Mouse (Mus musculus) midbrain, embryonic 11.5 days (tissue): ENCODE measurements around the gene Msh3. TPM values are rescaled to one million over a fixed set of nuclear protein-coding genes. Genes with fewer than 3 reads are reported as not detected.

Experiments used
- ATAC-seq: fragments of 200-750 bp; cut with Nextera tagmentation; 2 replicates; pipeline ENCODE4 v1.8.0; 2017; ENCODE audit warnings: moderate TSS enrichment, moderate library complexity; ENCODE audit not compliant: low FRiP score
- DNase-seq: peaks from one replicate; pipeline ENCODE4 v3.0.0; 2015; ENCODE audit warnings: low spot score; ENCODE audit errors: missing footprints
- H3K27ac ChIP-seq: fragments of 300-500 bp; sonication (generic); 2 replicates; pipeline ENCODE4 v1.5.1; 2014; ENCODE audit warnings: low read depth, low read length
- H3K27me3 ChIP-seq: fragments of 300-500 bp; sonication (generic); 2 replicates; pipeline ENCODE4 v1.6.1; 2014; ENCODE audit warnings: mild to moderate bottlenecking, low read length, moderate library complexity, mixed read lengths; ENCODE audit not compliant: control insufficient read depth, insufficient read depth
- H3K36me3 ChIP-seq: fragments of 300-500 bp; sonication (generic); 2 replicates; pipeline ENCODE4 v1.6.1; 2014; ENCODE audit warnings: mild to moderate bottlenecking, low read length, moderate library complexity, mixed read lengths; ENCODE audit not compliant: control insufficient read depth, insufficient read depth
- H3K4me1 ChIP-seq: fragments of 300-500 bp; sonication (generic); 2 replicates; pipeline ENCODE4 v1.6.1; 2014; ENCODE audit warnings: low read length; ENCODE audit not compliant: control insufficient read depth, insufficient read depth
- H3K4me2 ChIP-seq: fragments of 300-500 bp; sonication (generic); 2 replicates; pipeline ENCODE4 v1.6.1; 2014; ENCODE audit warnings: mild to moderate bottlenecking, moderate library complexity
- H3K4me3 ChIP-seq: fragments of 300-500 bp; sonication (generic); 2 replicates; pipeline ENCODE4 v1.5.1; 2014; ENCODE audit warnings: low read depth, low read length
- H3K9ac ChIP-seq: fragments of 300-500 bp; sonication (generic); 2 replicates; pipeline ENCODE4 v1.6.1; 2014; ENCODE audit warnings: low read length
- H3K9me3 ChIP-seq: fragments of 300-500 bp; sonication (generic); 2 replicates; pipeline ENCODE4 v1.6.1; 2016; ENCODE audit warnings: low read length; ENCODE audit not compliant: control insufficient read depth
- WGBS: fragments of 180-500 bp; shearing (Covaris S2); extraction: QIAGEN DNeasy Blood & Tissue Kit; methylation state at CpG from one replicate; pipeline ENCODE4 v1.1.7; 2014; 5-methylcytosine and 5-hydroxymethylcytosine counted together
- polyA plus RNA-seq: library from polyadenylated mRNA; unstranded; fragments of >200 nt; fragmentation: Nextera tagmentation; extraction: Ambion mirVana; gene quantifications from 2 replicates; pipeline ENCODE4 v1.2.1, GENCODE M21; 2014

The Msh3 gene
- polyA plus RNA-seq, 1 experiment from 2014 or later, result 35.3 TPM

DNA sequence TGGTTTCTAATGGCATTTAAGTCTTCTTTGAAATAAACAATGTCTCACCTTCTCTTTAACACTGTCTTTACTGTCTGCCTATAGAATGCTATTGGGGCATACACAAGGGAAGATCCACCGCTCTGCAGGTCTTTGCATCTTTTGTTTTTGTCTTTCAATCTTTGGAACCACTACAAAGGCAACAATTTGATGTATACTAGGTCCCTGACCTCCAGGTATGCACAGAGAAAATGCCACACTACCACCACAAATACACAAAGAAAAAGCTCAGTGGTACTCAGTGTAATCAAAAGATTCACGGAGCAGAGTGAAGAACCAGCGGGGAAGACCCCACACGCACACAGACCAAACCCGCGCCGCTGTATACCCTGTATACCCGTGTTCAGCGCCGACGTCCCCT lies 49.1 kb downstream of the Msh3 start, which contains the start of gene Gm20379:
Gene Gm20379 (plus strand): TSS at position 301 of the 400 bp plus-strand sequence.
- H3K27me3 ChIP-seq, result no peaks in the 10 kb centered on the region
- WGBS, result 98% methylated on average over 11 of the region's 11 CpGs
- ATAC-seq (no peak), DNase-seq (no peak)
- H3K9ac ChIP-seq, result no peak within 1 kb of the TSS
- no peak within 1 kb of the TSS for H3K4me2 ChIP-seq
- no peaks in the 10 kb centered on the region for H3K36me3 ChIP-seq
- no peak within 1 kb of the TSS for H3K27ac ChIP-seq
- H3K4me1 ChIP-seq, result no peaks in the 10 kb centered on the region
- H3K4me3 ChIP-seq, result no peak within 1 kb of the TSS
- no peaks in the 10 kb centered on the region for H3K9me3 ChIP-seq

GRCm38 (mm10) chr13:92304291-92304690 lies 50.5 kb downstream of the Msh3 start:
- no peak for DNase-seq
- no peaks in the 10 kb centered on the region for H3K9me3 ChIP-seq
- H3K4me3 ChIP-seq, result no peak overlapping the region
- H3K4me1 ChIP-seq, result no peaks in the 10 kb centered on the region
- 94% methylated on average over 5 of the region's 5 CpGs for WGBS
- H3K4me2 ChIP-seq, result no peak overlapping the region
- no peaks in the 10 kb centered on the region for H3K27me3 ChIP-seq
- no peak overlapping the region for H3K9ac ChIP-seq
- H3K27ac ChIP-seq, result no peak overlapping the region
- ATAC-seq, result no peak
- H3K36me3 ChIP-seq, result no peaks in the 10 kb centered on the region

- Histone ChIP-seq H3K36me3 (no peaks in the 10 kb centered on the region), H3K9ac (no peak overlapping the region), H3K4me2 (no peak overlapping the region), H3K27me3 (no peaks in the 10 kb centered on the region), H3K27ac (no peak overlapping the region), H3K4me1 (no peaks in the 10 kb centered on the region), H3K4me3 (no peak overlapping the region), H3K9me3 (no peaks in the 10 kb centered on the region)
- 90% methylated on average over 8 of the region's 8 CpGs for WGBS
- DNase-seq (no peak), ATAC-seq (no peak)
These were observed 51.5 kb downstream of the Msh3 start for GRCm38 (mm10) chr13:92303062-92303948.

DNA sequence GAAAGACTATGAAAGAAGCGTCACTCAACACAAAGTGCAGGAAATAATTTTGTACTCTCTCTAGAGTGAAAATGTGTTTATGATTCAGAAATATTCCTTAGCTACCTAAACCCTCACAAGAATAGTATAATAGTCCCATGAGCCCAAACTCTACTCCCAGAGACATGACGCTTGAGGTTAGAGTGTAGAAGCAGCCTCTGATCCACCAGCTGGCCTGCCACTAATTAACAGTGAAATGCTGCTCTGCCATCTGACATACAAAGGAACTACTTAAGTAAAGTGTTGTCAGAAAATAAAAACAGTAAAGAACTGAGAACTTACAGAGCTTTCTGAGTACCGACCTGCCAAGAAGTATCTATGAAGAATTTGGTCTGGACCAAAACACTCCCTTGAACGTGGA lies 52.3 kb downstream of the Msh3 start:
- H3K9me3 ChIP-seq, result no peaks in the 10 kb centered on the region
- no peak overlapping the region for H3K4me3 ChIP-seq
- no peaks in the 10 kb centered on the region for H3K4me1 ChIP-seq
- DNase-seq (no peak), ATAC-seq (no peak)
- no peaks in the 10 kb centered on the region for H3K27me3 ChIP-seq
- H3K36me3 ChIP-seq, result no peaks in the 10 kb centered on the region
- H3K4me2 ChIP-seq, result no peak overlapping the region
- WGBS, result 91% methylated on average over 4 of the region's 4 CpGs
- no peak overlapping the region for H3K9ac ChIP-seq
- no peak overlapping the region for H3K27ac ChIP-seq

DNA sequence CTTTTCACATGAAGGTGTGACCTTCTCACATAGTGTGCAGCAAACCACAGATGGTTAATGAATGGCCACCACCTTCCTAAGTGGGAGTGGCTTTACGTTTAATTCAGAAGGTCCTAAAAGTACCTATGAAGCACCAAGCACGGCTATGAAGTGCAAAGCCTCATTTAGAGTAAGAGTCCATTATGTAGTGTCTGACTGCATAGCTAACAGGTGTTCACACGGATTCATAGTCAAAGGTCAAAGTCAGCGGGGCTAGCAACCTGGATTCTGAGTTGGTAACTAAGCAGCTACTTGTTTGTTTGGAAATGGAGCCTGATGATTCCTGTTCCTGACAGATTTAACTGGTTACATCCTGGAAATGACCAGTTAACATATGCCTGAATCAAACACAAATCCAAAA lies 53.0 kb downstream of the Msh3 start:
- Histone ChIP-seq H3K27ac (no peak overlapping the region), H3K9me3 (no peaks in the 10 kb centered on the region), H3K4me1 (no peaks in the 10 kb centered on the region), H3K36me3 (no peaks in the 10 kb centered on the region), H3K9ac (no peak overlapping the region), H3K4me2 (no peak overlapping the region), H3K27me3 (no peaks in the 10 kb centered on the region), H3K4me3 (no peak overlapping the region)
- DNase-seq, result no peak
- WGBS, result 85% methylated on average over 4 of the region's 4 CpGs
- ATAC-seq, result no peak

DNA sequence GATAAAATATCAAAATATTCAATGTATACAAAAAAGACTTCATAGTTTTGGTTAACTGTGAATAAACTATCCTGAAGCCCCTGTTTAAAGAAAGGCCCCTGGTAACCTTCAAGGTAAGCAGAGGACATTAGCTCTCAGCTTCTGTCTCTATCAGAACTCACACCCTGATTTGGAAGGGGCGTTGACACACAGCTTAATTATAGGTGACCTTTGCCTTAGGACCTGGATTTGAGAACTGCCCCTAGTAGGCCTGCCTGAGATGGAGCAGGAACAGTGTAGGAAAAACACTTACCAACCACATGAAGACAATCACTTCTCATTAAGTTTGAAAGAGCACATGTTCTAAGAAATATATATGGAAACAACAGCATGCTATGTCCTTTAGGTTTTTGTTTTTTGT lies 55.3 kb downstream of the Msh3 start:
- no peaks in the 10 kb centered on the region for H3K4me1 ChIP-seq
- DNase-seq (no peak), ATAC-seq (no peak)
- WGBS, result 83% methylated on average over 1 of the region's 1 CpGs
- H3K36me3 ChIP-seq, result no peaks in the 10 kb centered on the region
- H3K4me2 ChIP-seq, result no peak overlapping the region
- no peaks in the 10 kb centered on the region for H3K9me3 ChIP-seq
- no peak overlapping the region for H3K9ac ChIP-seq
- H3K27me3 ChIP-seq, result no peaks in the 10 kb centered on the region
- no peak overlapping the region for H3K4me3 ChIP-seq
- no peak overlapping the region for H3K27ac ChIP-seq

DNA sequence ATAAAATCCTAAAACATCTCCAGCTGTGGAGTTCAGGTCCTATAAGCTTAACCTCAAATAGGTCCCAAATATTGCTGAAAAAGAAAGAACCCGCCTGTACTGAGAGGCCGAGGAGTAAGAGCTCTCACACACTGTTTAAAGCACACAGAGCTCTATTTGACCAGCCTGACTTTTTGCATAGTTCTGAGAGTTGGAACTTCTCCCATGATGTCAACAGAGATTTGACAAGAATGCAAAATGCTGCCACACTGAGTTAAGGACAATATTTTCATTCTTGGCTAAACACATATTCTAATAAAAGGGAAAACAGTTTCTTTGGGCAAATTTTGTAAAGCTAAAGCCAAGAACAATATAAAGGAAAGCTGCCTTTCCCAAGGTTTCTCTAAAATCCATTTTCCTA lies 57.8 kb downstream of the Msh3 start:
- Histone ChIP-seq H3K4me2 (no peak overlapping the region), H3K4me1 (no peaks in the 10 kb centered on the region), H3K36me3 (no peaks in the 10 kb centered on the region), H3K27ac (no peak overlapping the region), H3K9ac (no peak overlapping the region), H3K9me3 (no peaks in the 10 kb centered on the region), H3K4me3 (no peak overlapping the region), H3K27me3 (no peaks in the 10 kb centered on the region)
- no peak for DNase-seq
- WGBS, result 92% methylated on average over 2 of the region's 2 CpGs
- no peak for ATAC-seq

GRCm38 (mm10) chr13:92296490-92296889 lies 58.3 kb downstream of the Msh3 start:
- WGBS, result 93% methylated on average over 4 of the region's 4 CpGs
- H3K27me3 ChIP-seq, result no peaks in the 10 kb centered on the region
- H3K4me1 ChIP-seq, result no peaks in the 10 kb centered on the region
- H3K4me2 ChIP-seq, result no peak overlapping the region
- no peak for ATAC-seq
- no peak overlapping the region for H3K4me3 ChIP-seq
- no peak overlapping the region for H3K27ac ChIP-seq
- no peaks in the 10 kb centered on the region for H3K36me3 ChIP-seq
- no peak overlapping the region for H3K9ac ChIP-seq
- H3K9me3 ChIP-seq, result no peaks in the 10 kb centered on the region
- no peak for DNase-seq

DNA sequence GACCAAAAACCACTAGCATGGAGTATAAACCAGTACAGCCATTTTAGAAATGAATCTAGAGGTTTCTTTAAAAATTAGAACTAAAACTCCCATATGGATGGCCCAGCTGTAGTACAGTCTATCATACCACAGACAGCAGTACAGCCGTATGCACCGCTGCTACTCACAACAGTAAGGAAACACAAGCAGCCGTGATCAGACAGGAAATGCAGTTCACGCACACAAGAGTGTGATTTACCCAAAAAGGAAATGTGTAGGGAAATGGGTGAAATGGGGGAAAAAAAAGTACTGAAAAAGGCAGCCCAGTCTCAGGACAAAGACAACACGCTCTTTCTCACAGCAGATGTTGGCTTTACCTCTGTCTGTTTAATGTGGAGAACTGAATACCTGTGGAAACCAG lies 60.9 kb downstream of the Msh3 start:
- Histone ChIP-seq H3K27me3 (no peaks in the 10 kb centered on the region), H3K4me3 (no peak overlapping the region), H3K9me3 (no peaks in the 10 kb centered on the region), H3K4me2 (no peak overlapping the region), H3K36me3 (no peaks in the 10 kb centered on the region), H3K4me1 (no peaks in the 10 kb centered on the region), H3K27ac (no peak overlapping the region), H3K9ac (no peak overlapping the region)
- no peak for ATAC-seq
- 94% methylated on average over 5 of the region's 5 CpGs for WGBS
- no peak for DNase-seq
